Mouse (Mus musculus): ENCODE data around the gene Megf9.

Megf9 gene

GRCm38 (mm10) chr4:70446774-70447173 lies 88.0 kb downstream of the Megf9 start:
- DNase-seq (ENCODE audit: low read depth): no peak

DNA sequence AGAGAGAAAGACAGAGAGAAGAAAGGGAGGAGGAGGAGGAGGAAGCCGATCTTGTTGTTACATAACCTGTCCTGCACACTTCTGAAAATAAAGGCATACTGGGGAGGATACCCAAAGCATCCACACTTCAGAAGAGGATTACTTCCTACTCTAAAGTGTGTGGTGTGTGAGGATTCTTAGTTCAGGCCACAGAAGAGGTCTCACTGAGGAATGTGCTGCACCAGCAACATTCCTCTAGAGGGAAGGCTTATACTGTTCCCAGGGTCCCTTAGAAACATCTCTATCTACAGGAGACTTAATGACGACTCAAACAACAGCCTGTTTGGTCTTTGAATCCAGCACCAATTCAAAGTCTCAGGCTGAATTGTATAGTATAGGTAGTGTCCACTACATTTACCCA lies 114.6 kb downstream of the Megf9 start:
- no peak for DNase-seq (ENCODE audit: low read depth)

DNA sequence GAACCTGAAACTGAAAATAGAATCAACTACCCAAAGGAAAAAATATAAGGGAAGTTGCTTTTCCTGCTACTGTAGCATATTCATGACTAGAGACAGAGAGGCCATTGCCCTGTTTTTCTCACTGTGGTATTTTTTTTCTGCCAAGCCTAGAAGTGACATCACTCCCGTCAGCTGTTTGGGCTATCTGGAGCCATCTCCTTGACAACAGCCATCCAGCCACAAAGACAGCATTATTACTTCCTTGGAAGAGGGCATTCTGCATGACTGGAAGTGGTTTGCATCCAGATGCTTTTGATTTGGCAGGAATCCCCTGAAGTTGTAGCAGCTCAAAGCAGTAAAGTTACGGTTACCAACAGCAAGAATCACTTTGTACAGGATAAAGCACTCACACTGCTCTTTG lies 122.7 kb downstream of the Megf9 start:
- DNase-seq (ENCODE audit: low read depth): no peak

- DNase-seq (ENCODE audit: low read depth): peak; percentile 91
Observed at GRCm38 (mm10) chr4:70409994-70410721, 124.6 kb downstream of the Megf9 start, which contains the start of gene Cdk5rap2. Cdk5rap2 (minus strand) TSS chr4:70410443.

- peak; percentile 6 for DNase-seq (ENCODE audit: low read depth)
Observed at GRCm38 (mm10) chr4:70409456-70409855, 125.3 kb downstream of the Megf9 start.

DNA sequence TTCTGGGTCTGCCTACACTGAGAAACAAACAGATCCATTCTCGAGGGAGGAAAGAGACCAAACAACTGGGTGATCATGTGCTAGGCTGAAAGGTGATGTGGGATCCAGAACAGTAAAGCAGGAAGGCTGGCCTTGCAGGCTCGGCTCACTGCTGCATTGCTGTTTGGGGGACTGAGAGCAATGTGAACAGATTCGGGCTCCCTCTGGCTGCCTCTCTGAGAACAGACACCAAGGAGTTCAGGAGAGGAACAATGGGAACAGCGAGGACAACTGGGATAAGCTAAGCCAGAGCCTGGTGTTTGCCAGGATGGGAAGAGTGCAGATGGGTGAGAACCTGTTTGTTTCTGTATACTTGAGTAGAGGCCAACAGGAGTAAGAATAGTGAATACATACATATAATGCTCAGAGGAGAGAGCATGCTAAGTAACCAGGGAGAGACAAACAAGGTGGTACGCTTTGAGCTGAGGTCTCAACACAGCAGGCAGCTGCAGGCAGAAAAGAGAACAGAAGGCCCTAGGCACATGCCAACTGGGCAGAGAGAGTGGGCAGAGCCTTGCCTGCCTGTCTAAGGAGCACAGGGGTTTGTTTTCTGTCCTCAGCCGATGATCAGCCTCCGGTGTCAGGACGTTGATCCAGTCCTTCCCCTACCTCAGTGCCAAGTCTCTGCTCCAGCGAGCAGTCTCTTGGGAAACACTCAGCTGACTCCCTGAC lies 132.5 kb downstream of the Megf9 start:
- DNase-seq (ENCODE audit: low read depth): no peak

- no peak for DNase-seq (ENCODE audit: low read depth)
Observed at GRCm38 (mm10) chr4:70399476-70399875, 135.3 kb downstream of the Megf9 start.

GRCm38 (mm10) chr4:70399074-70399473 lies 135.7 kb downstream of the Megf9 start:
- DNase-seq (ENCODE audit: low read depth): no peak

- no peak for DNase-seq (ENCODE audit: low read depth)
Observed at GRCm38 (mm10) chr4:70398088-70398487, 136.7 kb downstream of the Megf9 start.

- no peak for DNase-seq (ENCODE audit: low read depth)
Observed at GRCm38 (mm10) chr4:70396701-70397100, 138.1 kb downstream of the Megf9 start.

- DNase-seq (ENCODE audit: low read depth): no peak
Observed at GRCm38 (mm10) chr4:70394736-70395135, 140.1 kb downstream of the Megf9 start.

GRCm38 (mm10) chr4:70391760-70392372 lies 142.9 kb downstream of the Megf9 start:
- no peak for DNase-seq (ENCODE audit: low read depth)

DNA sequence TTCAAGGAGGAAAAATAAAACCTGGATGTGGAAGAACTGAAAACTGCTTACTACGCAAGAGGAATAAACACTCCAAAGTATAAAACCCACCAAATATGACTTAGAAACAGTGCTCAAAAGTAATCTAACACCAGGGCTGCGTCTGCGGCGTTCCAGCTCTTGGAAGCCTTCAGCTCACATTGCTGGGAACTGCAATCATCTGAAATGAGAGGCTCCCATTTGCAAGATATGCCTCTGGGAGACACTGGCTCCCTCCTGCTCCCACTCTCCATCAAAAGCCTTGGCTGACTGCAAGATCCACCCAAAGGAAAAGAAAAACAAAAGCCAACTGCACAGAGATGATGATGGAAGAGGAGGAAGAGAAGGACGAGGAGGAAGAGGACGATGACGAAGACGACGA lies 143.7 kb downstream of the Megf9 start:
- DNase-seq (ENCODE audit: low read depth): no peak

GRCm38 (mm10) chr4:70386206-70386605 lies 148.6 kb downstream of the Megf9 start:
- no peak for DNase-seq (ENCODE audit: low read depth)

DNA sequence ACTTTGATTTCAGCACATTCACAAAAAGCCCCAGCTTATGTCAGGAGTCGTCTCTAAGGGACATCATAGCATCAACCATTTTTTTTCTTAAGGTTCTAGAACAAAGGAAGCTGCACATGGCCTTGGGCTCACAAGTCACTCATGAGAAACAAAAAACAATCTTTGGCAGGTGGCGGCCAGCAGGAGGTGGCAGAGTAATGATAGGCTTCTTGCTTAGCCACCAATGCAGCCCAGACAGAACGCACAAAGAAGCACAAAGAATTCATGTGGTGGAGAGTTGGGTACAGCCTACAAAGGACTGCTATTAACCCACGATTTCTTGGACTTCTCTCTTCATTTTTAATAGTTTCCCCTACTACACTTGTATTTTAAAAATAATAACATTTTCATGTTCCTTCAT lies 157.4 kb downstream of the Megf9 start:
- DNase-seq (ENCODE audit: low read depth): no peak
